Mouse (Mus musculus): Measurements from ENCODE around the gene Gm4981.

DNA sequence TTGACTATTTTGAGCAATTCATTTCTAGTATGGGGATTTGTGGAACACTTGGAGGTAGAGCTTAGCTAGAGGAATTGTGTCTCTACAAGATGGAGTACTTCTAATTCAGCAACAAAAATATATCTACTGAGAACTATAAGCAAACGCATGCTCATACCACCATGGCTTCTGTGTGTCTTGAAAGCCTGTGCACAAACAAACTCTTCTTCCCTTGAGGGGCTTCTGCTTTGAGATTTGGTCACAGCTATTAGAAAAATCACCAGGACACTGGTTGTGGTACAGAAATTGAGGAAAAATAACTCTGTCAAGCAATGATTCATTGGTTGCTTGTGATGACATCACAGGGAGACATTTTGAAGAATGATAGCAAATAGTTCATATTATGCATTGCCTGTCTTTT is 21.1 kb downstream of the Gm4981 start:
- TF ChIP-seq CTCF (IDR thresholded peaks at IDR 0.05; ENCODE audit: borderline replicate concordance, control insufficient read depth, extremely low read depth, insufficient read depth, low read length, poor library complexity) (no peak), POLR2A (IDR thresholded peaks at IDR 0.05; ENCODE audit: control insufficient read depth, extremely low read depth, insufficient read depth, low read length, poor library complexity) (no peak)
